Mouse (Mus musculus) gastrocnemius, adult 2 months (tissue): ENCODE results near the gene Leng9. TPM values are rescaled to one million over a fixed set of nuclear protein-coding genes. Genes with fewer than 3 reads are reported as not detected.

Experiments used
- DNase-seq: peaks from one replicate; pipeline ENCODE4 v3.0.0; 2022
- H3K27ac ChIP-seq: fragments of 200-600 bp; 2 replicates; pipeline ENCODE4 v1.8.1; 2022; ENCODE audit warnings: mild to moderate bottlenecking
- H3K4me3 ChIP-seq: fragments of 200-600 bp; 2 replicates; pipeline ENCODE4 v1.8.1; 2022; ENCODE audit warnings: mild to moderate bottlenecking, moderate library complexity
- CTCF ChIP-seq: fragments of 200-600 bp; IDR thresholded peaks from 2 replicates; pipeline ENCODE4 v1.8.1; 2022; ENCODE audit warnings: antibody characterized with exemption, mild to moderate bottlenecking, moderate library complexity
- intact Hi-C: fragments of 180-260 bp; cut with DNase I; formaldehyde crosslinking; loops from one replicate; pipeline ENCODE4 v1.15.1; 2025
- total RNA-seq, 2 experiments: library from RNA; stranded (reverse); gene quantifications; 2 replicates each; pipeline ENCODE4 v1.2.3; 2021

Gene Leng9
- total RNA-seq, 2 experiments from 2014 or later = 2.1 to 2.2 TPM

GRCm38 (mm10) chr7:4130686-4131452 lies 19.3 kb downstream of the Leng9 start:
- Histone ChIP-seq H3K4me3 (no peak overlapping the region), H3K27ac (no peak overlapping the region)
- intact Hi-C loops = loop anchor here (2.0 to 10.0 kb wide), 2 partner anchors 296 to 516 kb away; partner anchors contain the start of genes Ndufa3 and Oscar
- TF ChIP-seq CTCF = peak; percentile 95
- peak; percentile 85 for DNase-seq

DNA sequence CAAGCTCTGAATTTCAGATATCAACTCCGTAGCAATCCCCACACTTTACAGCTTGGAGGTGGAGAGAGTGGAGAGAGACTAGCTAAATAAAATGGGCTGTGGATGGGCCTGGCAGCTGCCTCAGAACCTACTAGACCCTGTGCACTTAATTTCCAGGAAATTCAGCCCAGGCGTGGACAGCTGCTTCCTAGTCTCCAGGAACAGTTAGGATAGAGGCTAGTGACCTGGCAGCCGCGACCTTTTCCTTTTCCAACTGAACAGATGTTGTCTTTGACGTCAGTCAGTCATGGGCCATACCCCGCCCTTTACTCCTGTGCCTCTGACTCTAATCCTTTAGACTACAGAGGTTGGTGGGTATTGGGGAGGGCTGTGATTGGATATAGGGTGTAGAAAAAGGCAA lies 21.3 kb downstream of the Leng9 start:
- peak; percentile 76 for DNase-seq
- intact Hi-C loops = no loop called here
- Histone ChIP-seq H3K27ac (peak overlapping the region; percentile 77), H3K4me3 (no peak overlapping the region)
- TF ChIP-seq CTCF = no peak

DNA sequence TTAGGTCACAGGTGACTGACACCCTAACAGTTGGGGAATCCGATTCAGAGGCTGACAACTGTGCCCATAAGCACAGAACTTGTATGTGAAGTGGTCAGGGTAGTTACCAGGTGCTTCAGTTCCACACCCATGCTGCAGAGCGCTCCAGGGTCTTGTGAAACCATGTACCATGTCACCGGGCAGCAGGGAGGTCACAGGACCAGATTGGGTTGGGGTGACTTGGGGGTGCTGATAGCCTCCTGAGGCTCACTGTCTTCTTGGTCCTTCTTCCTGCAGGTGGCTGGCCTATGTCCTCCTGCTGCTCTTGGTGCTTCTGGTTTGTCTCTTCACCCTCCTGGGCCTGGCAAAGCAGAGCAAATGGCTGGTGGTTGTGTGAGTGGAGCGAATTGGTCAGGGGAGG lies 22.3 kb downstream of the Leng9 start:
- Histone ChIP-seq H3K4me3 (no peak overlapping the region), H3K27ac (no peak overlapping the region)
- intact Hi-C loops = no loop called here
- no peak for TF ChIP-seq CTCF
- DNase-seq = no peak

DNA sequence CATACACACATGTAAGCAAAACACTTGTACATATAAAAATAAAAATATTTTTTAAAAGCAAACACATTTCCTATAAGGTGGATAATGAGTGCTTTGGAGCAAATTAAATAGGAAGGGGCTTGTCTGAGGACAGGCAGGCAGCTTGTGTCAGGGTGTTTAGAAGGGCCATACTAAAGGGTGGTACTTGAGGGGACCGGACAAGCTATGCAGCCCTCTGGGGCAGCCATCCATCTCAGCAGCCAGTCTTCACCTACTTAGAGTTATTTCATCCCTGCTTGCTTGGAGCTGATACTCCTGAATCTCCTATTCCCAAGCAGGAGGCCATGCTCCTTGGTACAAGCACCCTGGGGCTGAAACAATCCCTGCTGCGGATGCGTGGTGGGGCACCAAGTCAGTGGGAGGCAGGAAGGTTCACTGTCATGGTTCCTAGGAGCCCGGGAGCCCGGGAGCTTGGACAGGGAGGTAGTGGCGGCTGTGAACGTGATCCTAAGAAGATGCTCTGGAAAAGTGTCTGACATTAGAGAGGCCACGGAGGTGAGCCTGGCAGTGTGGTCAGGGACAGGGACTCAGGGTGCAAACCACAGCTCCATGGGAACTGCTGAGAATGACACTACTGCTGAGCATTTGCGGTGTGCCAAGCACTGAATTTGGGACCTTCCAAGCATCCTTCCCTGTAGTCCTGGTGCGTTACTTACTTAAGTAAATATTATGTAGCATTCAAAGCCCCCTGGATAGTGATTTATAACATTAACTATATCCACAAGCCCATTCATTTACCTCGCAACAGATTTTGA lies 23.0 kb downstream of the Leng9 start:
- no peak overlapping the region for H3K27ac ChIP-seq
- intact Hi-C loops = no loop called here
- no peak overlapping the region for H3K4me3 ChIP-seq
- no peak for DNase-seq
- TF ChIP-seq CTCF = no peak

- DNase-seq = no peak
- Histone ChIP-seq H3K27ac (no peak overlapping the region), H3K4me3 (no peak overlapping the region)
- intact Hi-C loops = no loop called here
- TF ChIP-seq CTCF = no peak
Measured at GRCm38 (mm10) chr7:4125306-4125705, 24.9 kb downstream of the Leng9 start.

- H3K27ac ChIP-seq = no peak overlapping the region
- no peak for DNase-seq
- TF ChIP-seq CTCF = no peak
- no peak overlapping the region for H3K4me3 ChIP-seq
- intact Hi-C loops = no loop called here
Measured at GRCm38 (mm10) chr7:4124856-4125255, 25.3 kb downstream of the Leng9 start.

- Histone ChIP-seq H3K27ac (no peak overlapping the region), H3K4me3 (no peak overlapping the region)
- no peak for DNase-seq
- intact Hi-C loops = no loop called here
- TF ChIP-seq CTCF = no peak
Measured at GRCm38 (mm10) chr7:4124315-4124759, 25.8 kb downstream of the Leng9 start.

- no peak overlapping the region for H3K27ac ChIP-seq
- TF ChIP-seq CTCF = no peak
- H3K4me3 ChIP-seq = no peak overlapping the region
- intact Hi-C loops = no loop called here
- no peak for DNase-seq
Measured at GRCm38 (mm10) chr7:4123732-4124131, 26.4 kb downstream of the Leng9 start.

GRCm38 (mm10) chr7:4122783-4123182 lies 27.4 kb downstream of the Leng9 start:
- no peak for DNase-seq
- no peak overlapping the region for H3K4me3 ChIP-seq
- intact Hi-C loops = no loop called here
- no peak overlapping the region for H3K27ac ChIP-seq
- no peak for TF ChIP-seq CTCF

DNA sequence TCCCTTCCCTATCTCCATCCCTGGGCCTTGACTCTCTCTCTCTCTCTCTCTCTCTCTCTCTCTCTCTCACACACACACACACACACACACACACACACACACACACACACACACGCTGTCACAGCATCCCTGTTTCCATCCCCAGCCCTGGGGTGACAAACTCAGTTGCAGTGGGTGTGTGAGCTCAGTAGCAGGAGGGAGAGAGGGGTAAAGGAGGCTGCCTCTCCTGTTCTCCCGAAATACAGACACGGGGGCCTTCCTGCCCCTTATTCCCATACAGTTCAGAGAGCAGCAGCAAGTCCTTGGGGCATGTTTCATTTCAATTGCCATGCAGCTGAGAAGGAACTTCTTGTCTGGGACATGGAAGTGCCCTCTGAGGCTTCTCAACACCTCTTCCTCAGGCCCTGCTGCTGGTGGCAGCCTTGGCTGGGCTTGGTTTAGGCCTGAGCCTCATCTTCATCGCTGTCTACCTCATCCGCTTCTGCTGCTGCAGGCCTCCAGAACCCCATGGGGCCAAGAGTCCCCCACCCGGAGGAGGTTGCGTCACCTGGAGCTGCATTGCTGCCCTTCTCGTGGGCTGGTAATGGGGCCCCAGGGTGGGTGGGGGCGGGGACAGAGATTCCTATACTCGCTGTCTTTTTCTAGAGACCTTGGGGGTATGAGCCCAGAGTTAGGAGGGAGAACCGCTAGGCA lies 28.0 kb downstream of the Leng9 start:
- no peak overlapping the region for H3K4me3 ChIP-seq
- DNase-seq = no peak

DNA sequence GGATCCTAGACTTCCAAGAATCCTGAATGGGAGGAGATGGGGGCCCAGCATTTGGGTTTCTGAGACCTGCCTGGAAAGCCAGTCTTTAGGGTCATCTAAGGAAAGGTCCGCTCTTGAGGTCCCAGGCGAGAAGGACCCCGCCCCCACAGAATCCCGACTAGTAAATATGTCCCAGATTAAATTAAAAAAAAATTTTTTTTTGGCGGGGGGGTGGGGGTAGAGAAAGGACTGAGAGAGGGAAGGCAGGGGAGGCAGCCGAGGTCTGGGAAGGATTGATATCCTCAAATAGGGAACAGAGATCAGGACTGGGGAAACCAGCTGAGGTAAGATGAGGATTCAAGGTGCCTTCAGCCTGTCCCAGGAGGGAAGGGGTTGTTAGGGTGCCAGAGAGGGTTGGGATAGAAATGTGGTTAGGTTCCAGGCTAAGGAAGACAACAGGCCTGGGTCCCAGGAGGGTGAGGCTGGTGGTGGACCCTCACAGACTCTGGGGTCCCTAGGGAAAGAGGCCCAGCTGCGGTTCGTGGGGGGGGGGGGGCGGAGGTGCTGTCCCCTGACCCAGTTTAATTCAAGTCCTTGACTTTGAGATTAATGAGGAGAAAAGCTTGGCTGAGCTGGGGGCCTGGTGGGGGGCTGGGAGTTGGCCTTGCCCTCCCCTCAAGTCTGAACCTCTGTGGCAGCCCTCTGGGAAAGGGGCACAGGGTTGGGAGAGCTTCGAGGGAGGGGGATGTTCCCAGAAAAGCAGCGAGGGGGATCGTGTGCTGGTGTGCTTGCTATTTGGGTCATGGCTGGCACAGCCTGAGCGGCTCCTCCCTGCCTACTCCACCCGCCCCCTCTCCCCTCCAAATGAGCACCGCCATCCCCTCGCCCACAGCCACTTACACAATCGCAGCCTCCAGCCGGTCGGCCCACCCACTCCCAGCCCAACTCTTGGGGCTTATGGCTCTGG lies 29.9 kb downstream of the Leng9 start:
- intact Hi-C loops = no loop called here
- no peak for DNase-seq
- Histone ChIP-seq H3K27ac (peak overlapping the region; percentile 43; the same call in 1 of the 2 replicates), H3K4me3 (peak overlapping the region; percentile 59)
- TF ChIP-seq CTCF = no peak

More for the DNA sequence above, 28.0 kb downstream of the Leng9 start:
- H3K27ac ChIP-seq = no peak overlapping the region
- intact Hi-C loops = no loop called here
- TF ChIP-seq CTCF = no peak

- peak within 1 kb of the TSS; percentile 59 for H3K4me3 ChIP-seq
- TF ChIP-seq CTCF = peak; percentile 78
- H3K27ac ChIP-seq = peak within 1 kb of the TSS; percentile 43
Measured at GRCm38 (mm10) chr7:4119344-4119902, 30.8 kb downstream of the Leng9 start, which contains the start of gene Ttyh1. Ttyh1 (plus strand) TSS chr7:4119408.

More at GRCm38 (mm10) chr7:4119344-4119902, 30.8 kb downstream of the Leng9 start, which contains the start of gene Ttyh1:
- DNase-seq = peak; percentile 28
- intact Hi-C loops = no loop called here
